Mouse (Mus musculus): ENCODE results near the gene Arap1. TPM values are rescaled to one million over a fixed set of nuclear protein-coding genes. Genes with fewer than 3 reads are reported as not detected.
A peak's percentile ranks its signal among the peaks of the same experiment; 100 is the strongest.

Gene Arap1
- polyA plus RNA-seq, 1 experiment = 24.7 TPM

- TF ChIP-seq TCF3 (IDR thresholded peaks at IDR 0.05; ENCODE audit: insufficient read length, low read depth) (no peak), MYOD1 (IDR thresholded peaks at IDR 0.05; ENCODE audit: control insufficient read depth in 1 of 3, insufficient read length in 2 of 3, low read depth in 2 of 3) (no peak), CEBPB (IDR thresholded peaks at IDR 0.05; ENCODE audit: insufficient read depth, poor library complexity, severe bottlenecking) (no peak)
- H3ac ChIP-seq (ENCODE audit: control insufficient read depth, insufficient read length) = no peak overlapping the region
- no peaks in the 10 kb centered on the region for H3K27me3 ChIP-seq (ENCODE audit: control insufficient read depth, insufficient read depth, insufficient read length)
- no peak overlapping the region for H3K4me3 ChIP-seq
- H3K36me3 ChIP-seq (ENCODE audit: control insufficient read depth, insufficient read depth) = no peaks in the 10 kb centered on the region
- H3K4me2 ChIP-seq (ENCODE audit: low read depth) = no peak overlapping the region
- no peaks in the 10 kb centered on the region for H3K79me2 ChIP-seq (ENCODE audit: control insufficient read depth, insufficient read depth)
Observed at GRCm38 (mm10) chr7:101361021-101361420, 13.2 kb downstream of the Arap1 start.

GRCm38 (mm10) chr7:101361767-101362166 is 13.9 kb downstream of the Arap1 start:
- Histone ChIP-seq H3K36me3 (ENCODE audit: control insufficient read depth, insufficient read depth) (no peaks in the 10 kb centered on the region), H3K79me2 (ENCODE audit: control insufficient read depth, insufficient read depth) (no peaks in the 10 kb centered on the region), H3K4me3 (no peak overlapping the region), H3K4me2 (ENCODE audit: low read depth) (no peak overlapping the region), H3K27me3 (ENCODE audit: control insufficient read depth, insufficient read depth, insufficient read length) (no peaks in the 10 kb centered on the region), H3ac (ENCODE audit: control insufficient read depth, insufficient read length) (no peak overlapping the region)
- no peak for TF ChIP-seq POLR2AphosphoS2 (IDR thresholded peaks at IDR 0.05; ENCODE audit: insufficient read length, low read depth)
- no peak for TF ChIP-seq REST (IDR thresholded peaks at IDR 0.05; ENCODE audit: insufficient read depth, insufficient read length)
- TF ChIP-seq USF1 (IDR thresholded peaks at IDR 0.05; ENCODE audit: low read depth) = no peak
- no peak for TF ChIP-seq SRF (IDR thresholded peaks at IDR 0.05; ENCODE audit: control insufficient read depth, insufficient read length, low read depth)
- no peak for TF ChIP-seq E2F4 (IDR thresholded peaks at IDR 0.05; ENCODE audit: insufficient read depth)
- no peak for TF ChIP-seq MAX (IDR thresholded peaks at IDR 0.05; ENCODE audit: low read depth)
- no peak for TF ChIP-seq POLR2A (IDR thresholded peaks at IDR 0.05; ENCODE audit: insufficient read length, low read depth)

GRCm38 (mm10) chr7:101362791-101363191 is 14.9 kb downstream of the Arap1 start:
- TF ChIP-seq MYOG (IDR thresholded peaks at IDR 0.05; ENCODE audit: control insufficient read depth in 1 of 3, insufficient read depth in 1 of 3, insufficient read length in 2 of 3, low read depth in 2 of 3) (peak in 2 of 3 experiments; percentile 60 to 74), REST (IDR thresholded peaks at IDR 0.05; ENCODE audit: insufficient read depth, insufficient read length) (no peak), MYOD1 (IDR thresholded peaks at IDR 0.05; ENCODE audit: control insufficient read depth in 1 of 3, insufficient read length in 2 of 3, low read depth in 2 of 3) (peak in 1 of 3 experiments; percentile 26), TCF12 (IDR thresholded peaks at IDR 0.05; ENCODE audit: insufficient read depth, poor library complexity, severe bottlenecking) (no peak), MAX (IDR thresholded peaks at IDR 0.05; ENCODE audit: low read depth) (no peak), E2F4 (IDR thresholded peaks at IDR 0.05; ENCODE audit: insufficient read depth) (no peak)
- H3K36me3 ChIP-seq (ENCODE audit: control insufficient read depth, insufficient read depth) = no peaks in the 10 kb centered on the region
- H3K4me3 ChIP-seq = no peak overlapping the region
- no peaks in the 10 kb centered on the region for H3K79me2 ChIP-seq (ENCODE audit: control insufficient read depth, insufficient read depth)
- no peak overlapping the region for H3ac ChIP-seq (ENCODE audit: control insufficient read depth, insufficient read length)
- H3K27me3 ChIP-seq (ENCODE audit: control insufficient read depth, insufficient read depth, insufficient read length) = no peaks in the 10 kb centered on the region
- H3K4me2 ChIP-seq (ENCODE audit: low read depth) = no peak overlapping the region

GRCm38 (mm10) chr7:101363914-101364313 is 16.0 kb downstream of the Arap1 start:
- no peaks in the 10 kb centered on the region for H3K79me2 ChIP-seq (ENCODE audit: control insufficient read depth, insufficient read depth)
- H3K36me3 ChIP-seq (ENCODE audit: control insufficient read depth, insufficient read depth) = no peaks in the 10 kb centered on the region
- H3K27me3 ChIP-seq (ENCODE audit: control insufficient read depth, insufficient read depth, insufficient read length) = no peaks in the 10 kb centered on the region
- no peak overlapping the region for H3ac ChIP-seq (ENCODE audit: control insufficient read depth, insufficient read length)
- TF ChIP-seq POLR2AphosphoS2 (IDR thresholded peaks at IDR 0.05; ENCODE audit: insufficient read length, low read depth) (no peak), MYOD1 (IDR thresholded peaks at IDR 0.05; ENCODE audit: control insufficient read depth in 1 of 3, insufficient read length in 2 of 3, low read depth in 2 of 3) (no peak), POLR2A (IDR thresholded peaks at IDR 0.05; ENCODE audit: insufficient read length, low read depth) (no peak), REST (IDR thresholded peaks at IDR 0.05; ENCODE audit: insufficient read depth, insufficient read length) (no peak), E2F4 (IDR thresholded peaks at IDR 0.05; ENCODE audit: insufficient read depth) (no peak), MYOG (IDR thresholded peaks at IDR 0.05; ENCODE audit: control insufficient read depth in 1 of 3, insufficient read depth in 1 of 3, insufficient read length in 2 of 3, low read depth in 2 of 3) (no peak), USF1 (IDR thresholded peaks at IDR 0.05; ENCODE audit: low read depth) (no peak), TCF3 (IDR thresholded peaks at IDR 0.05; ENCODE audit: insufficient read length, low read depth) (no peak), MAX (IDR thresholded peaks at IDR 0.05; ENCODE audit: low read depth) (no peak), TCF12 (IDR thresholded peaks at IDR 0.05; ENCODE audit: insufficient read depth, poor library complexity, severe bottlenecking) (no peak), CEBPB (IDR thresholded peaks at IDR 0.05; ENCODE audit: insufficient read depth, poor library complexity, severe bottlenecking) (no peak), SRF (IDR thresholded peaks at IDR 0.05; ENCODE audit: control insufficient read depth, insufficient read length, low read depth) (no peak)
- no peak overlapping the region for H3K4me2 ChIP-seq (ENCODE audit: low read depth)
- no peak overlapping the region for H3K4me3 ChIP-seq

GRCm38 (mm10) chr7:101367901-101368852 is 20.3 kb downstream of the Arap1 start:
- H3K27me3 ChIP-seq (ENCODE audit: control insufficient read depth, insufficient read depth, insufficient read length) = no peaks in the 10 kb centered on the region
- H3K4me2 ChIP-seq (ENCODE audit: low read depth) = no peak overlapping the region
- no peaks in the 10 kb centered on the region for H3K36me3 ChIP-seq (ENCODE audit: control insufficient read depth, insufficient read depth)
- no peaks in the 10 kb centered on the region for H3K79me2 ChIP-seq (ENCODE audit: control insufficient read depth, insufficient read depth)
- TF ChIP-seq TCF12 (IDR thresholded peaks at IDR 0.05; ENCODE audit: insufficient read depth, poor library complexity, severe bottlenecking) (no peak), USF1 (IDR thresholded peaks at IDR 0.05; ENCODE audit: low read depth) (no peak), MYOG (IDR thresholded peaks at IDR 0.05; ENCODE audit: control insufficient read depth in 1 of 3, insufficient read depth in 1 of 3, insufficient read length in 2 of 3, low read depth in 2 of 3) (no peak), TCF3 (IDR thresholded peaks at IDR 0.05; ENCODE audit: insufficient read length, low read depth) (no peak), MYOD1 (IDR thresholded peaks at IDR 0.05; ENCODE audit: control insufficient read depth in 1 of 3, insufficient read length in 2 of 3, low read depth in 2 of 3) (no peak), MAX (IDR thresholded peaks at IDR 0.05; ENCODE audit: low read depth) (no peak), REST (IDR thresholded peaks at IDR 0.05; ENCODE audit: insufficient read depth, insufficient read length) (no peak), E2F4 (IDR thresholded peaks at IDR 0.05; ENCODE audit: insufficient read depth) (no peak), SRF (IDR thresholded peaks at IDR 0.05; ENCODE audit: control insufficient read depth, insufficient read length, low read depth) (no peak), POLR2A (IDR thresholded peaks at IDR 0.05; ENCODE audit: insufficient read length, low read depth) (no peak), CEBPB (IDR thresholded peaks at IDR 0.05; ENCODE audit: insufficient read depth, poor library complexity, severe bottlenecking) (no peak), POLR2AphosphoS2 (IDR thresholded peaks at IDR 0.05; ENCODE audit: insufficient read length, low read depth) (no peak)
- H3K4me3 ChIP-seq = no peak overlapping the region
- H3ac ChIP-seq (ENCODE audit: control insufficient read depth, insufficient read length) = no peak overlapping the region
